Mouse (Mus musculus) thymus, adult 2 months (tissue): ENCODE data around the gene Pcsk4. TPM values are rescaled to one million over a fixed set of nuclear protein-coding genes. Genes with fewer than 3 reads are reported as not detected.

Experiments used
- DNase-seq: peaks from one replicate; pipeline ENCODE4 v3.0.0; 2021
- H3K27ac ChIP-seq: fragments of 200-500 bp; 2 replicates; pipeline ENCODE4 v1.5.1; 2012; ENCODE audit warnings: low read length, control low read depth; ENCODE audit not compliant: control insufficient read depth, insufficient read depth
- H3K27me3 ChIP-seq: fragments of 200-500 bp; 2 replicates; pipeline ENCODE4 v1.6.1; 2012; ENCODE audit warnings: mild to moderate bottlenecking, low read length, moderate library complexity, mixed read lengths; ENCODE audit not compliant: control insufficient read depth, insufficient read depth
- H3K36me3 ChIP-seq: fragments of 200-500 bp; 2 replicates; pipeline ENCODE4 v1.6.1; 2012; ENCODE audit warnings: mild to moderate bottlenecking, low read length, moderate library complexity; ENCODE audit not compliant: control insufficient read depth, insufficient read depth
- H3K4me1 ChIP-seq: fragments of 200-500 bp; replicated peaks from 2 replicates; pipeline ENCODE4 v1.6.1; 2012; ENCODE audit warnings: low read length; ENCODE audit not compliant: control insufficient read depth, insufficient read depth
- H3K4me3 ChIP-seq: fragments of 200-500 bp; 2 replicates; pipeline ENCODE4 v1.5.1; 2012; ENCODE audit warnings: mild to moderate bottlenecking, low read length, control low read depth, moderate library complexity; ENCODE audit not compliant: control insufficient read depth, insufficient read depth
- CTCF ChIP-seq: fragments of 200-500 bp; IDR thresholded peaks from 2 replicates; pipeline ENCODE4 v1.5.1; 2012; ENCODE audit warnings: mild to moderate bottlenecking, control low read depth, low read length, moderate library complexity, borderline replicate concordance; ENCODE audit not compliant: control insufficient read depth, poor library complexity, insufficient read depth; ENCODE audit errors: extremely low read depth
- POLR2A ChIP-seq: fragments of 200-500 bp; IDR thresholded peaks from 2 replicates; pipeline ENCODE4 v1.6.1; 2012; ENCODE audit warnings: mild to moderate bottlenecking, low read length, control low read depth, moderate library complexity; ENCODE audit not compliant: control insufficient read depth, poor library complexity, insufficient read depth; ENCODE audit errors: extremely low read depth
- WGBS: fragments of 180-500 bp; shearing (Covaris S2); methylation state at CpG from one replicate; pipeline ENCODE4 v1.1.7; 2018; 5-methylcytosine and 5-hydroxymethylcytosine counted together
- polyA plus RNA-seq: library from polyadenylated mRNA; depleted of rRNA; stranded (reverse); fragments of >200 nt; gene quantifications from 2 replicates; pipeline ENCODE4 v1.2.3, GENCODE M21; 2012; rRNA removed

The Pcsk4 gene
- polyA plus RNA-seq, result 11.7 and 14.1 TPM in 2 replicates

- no peak for TF ChIP-seq POLR2A
- no peaks in the 10 kb centered on the region for H3K36me3 ChIP-seq
Measured at GRCm38 (mm10) chr10:80329273-80330081, at the start of gene Pcsk4, which contains the start of gene Reep6. Gene Pcsk4 (minus strand): TSS chr10:80329498. Gene Reep6 (plus strand): TSS chr10:80329953.

GRCm38 (mm10) chr10:80377716-80378115 lies 48.4 kb upstream of the Pcsk4 start:
- Histone ChIP-seq H3K36me3 (peaks cover 13% of the 10 kb centered on the region), H3K27ac (no peak overlapping the region), H3K4me1 (peaks cover under 1% of the 10 kb centered on the region), H3K27me3 (no peaks in the 10 kb centered on the region), H3K4me3 (no peak overlapping the region)
- TF ChIP-seq POLR2A, result no peak
- TF ChIP-seq CTCF, result peak; percentile 86; the same call in 1 of the 2 replicates
- DNase-seq, result peak; percentile 35
- WGBS, result 58% methylated on average over 10 of the region's 10 CpGs

More at GRCm38 (mm10) chr10:80329273-80330081, at the start of gene Pcsk4, which contains the start of gene Reep6:
- Histone ChIP-seq H3K27ac (no peak within 1 kb of the TSS), H3K4me3 (peak within 1 kb of the TSS; percentile 44), H3K4me1 (peaks cover 9% of the 10 kb centered on the region), H3K27me3 (peaks cover 4% of the 10 kb centered on the region; the same call in 1 of the 2 replicates)
- peak; percentile 60 for DNase-seq
- 11% methylated on average over 36 of the region's 36 CpGs for WGBS

GRCm38 (mm10) chr10:80376160-80376559 lies 46.9 kb upstream of the Pcsk4 start:
- WGBS, result 3% methylated on average over 7 of the region's 7 CpGs
- Histone ChIP-seq H3K4me3 (no peak overlapping the region), H3K27me3 (no peaks in the 10 kb centered on the region), H3K36me3 (peaks cover 2% of the 10 kb centered on the region; the same call in 1 of the 2 replicates), H3K27ac (no peak overlapping the region), H3K4me1 (peaks cover 14% of the 10 kb centered on the region)
- TF ChIP-seq CTCF (peak; percentile 94), POLR2A (no peak)
- peak; percentile 92 for DNase-seq

GRCm38 (mm10) chr10:80374063-80374462 lies 44.8 kb upstream of the Pcsk4 start:
- TF ChIP-seq POLR2A, result no peak
- Histone ChIP-seq H3K27me3 (no peaks in the 10 kb centered on the region), H3K4me3 (no peak overlapping the region), H3K36me3 (no peaks in the 10 kb centered on the region), H3K4me1 (peaks cover 14% of the 10 kb centered on the region), H3K27ac (no peak overlapping the region)
- peak; percentile 75 for DNase-seq
- 55% methylated on average over 6 of the region's 6 CpGs for WGBS

- Histone ChIP-seq H3K4me3 (no peak overlapping the region), H3K27ac (no peak overlapping the region), H3K27me3 (no peaks in the 10 kb centered on the region; the same call in 1 of the 2 replicates), H3K4me1 (peaks cover 14% of the 10 kb centered on the region), H3K36me3 (no peaks in the 10 kb centered on the region)
- 92% methylated on average over 6 of the region's 6 CpGs for WGBS
- TF ChIP-seq CTCF (no peak), POLR2A (no peak)
- no peak for DNase-seq
Measured at GRCm38 (mm10) chr10:80372706-80373105, 43.4 kb upstream of the Pcsk4 start.

- no peak for TF ChIP-seq POLR2A
- TF ChIP-seq CTCF, result no peak
- H3K4me3 ChIP-seq, result no peak overlapping the region
- no peaks in the 10 kb centered on the region for H3K36me3 ChIP-seq
- H3K4me1 ChIP-seq, result peaks cover 14% of the 10 kb centered on the region
- H3K27ac ChIP-seq, result no peak overlapping the region
- DNase-seq, result no peak
- H3K27me3 ChIP-seq, result no peaks in the 10 kb centered on the region; the same call in 1 of the 2 replicates
- WGBS, result 75% methylated on average over 9 of the region's 9 CpGs
Measured at GRCm38 (mm10) chr10:80371983-80372382, 42.7 kb upstream of the Pcsk4 start.
